Mouse (Mus musculus) erythroblast, embryonic 14.5 days (primary cell): ENCODE data around the gene Eif6. TPM values are rescaled to one million over a fixed set of nuclear protein-coding genes. Genes with fewer than 3 reads are reported as not detected.

Experiments
- H3K27me3 ChIP-seq: 2 replicates; pipeline ENCODE4 v1.6.1; 2012; ENCODE audit warnings: inconsistent platforms; ENCODE audit not compliant: control insufficient read depth
- H3K36me3 ChIP-seq: 2 replicates; pipeline ENCODE4 v1.6.1; 2012; ENCODE audit warnings: mild to moderate bottlenecking, inconsistent platforms; ENCODE audit not compliant: control insufficient read depth
- H3K4me1 ChIP-seq: 2 replicates; pipeline ENCODE4 v1.6.1; 2012; ENCODE audit warnings: inconsistent platforms; ENCODE audit not compliant: control insufficient read depth
- H3K4me3 ChIP-seq: replicated peaks from 2 replicates; pipeline ENCODE3; 2012; ENCODE audit warnings: moderate library complexity, mild to moderate bottlenecking, inconsistent platforms
- H3K9me3 ChIP-seq: 2 replicates; pipeline ENCODE4 v1.6.1; 2012; ENCODE audit warnings: low read length, inconsistent platforms, mixed read lengths; ENCODE audit not compliant: control insufficient read depth
- GATA1 ChIP-seq: IDR thresholded peaks from 2 replicates; pipeline ENCODE4 v1.6.1; 2012; ENCODE audit warnings: low read length, inconsistent platforms, mixed read lengths
- TAL1 ChIP-seq: IDR thresholded peaks from 3 replicates; pipeline ENCODE4 v1.6.1; 2012; ENCODE audit warnings: low read length, inconsistent platforms, mixed read lengths
- polyA plus RNA-seq: library from polyadenylated mRNA; stranded (reverse); fragments of >175 nt; gene quantifications from 2 replicates; pipeline ENCODE4 v1.2.3, GENCODE M21; 2012

Eif6 gene
- polyA plus RNA-seq, 1 experiment: 18.6 TPM

DNA sequence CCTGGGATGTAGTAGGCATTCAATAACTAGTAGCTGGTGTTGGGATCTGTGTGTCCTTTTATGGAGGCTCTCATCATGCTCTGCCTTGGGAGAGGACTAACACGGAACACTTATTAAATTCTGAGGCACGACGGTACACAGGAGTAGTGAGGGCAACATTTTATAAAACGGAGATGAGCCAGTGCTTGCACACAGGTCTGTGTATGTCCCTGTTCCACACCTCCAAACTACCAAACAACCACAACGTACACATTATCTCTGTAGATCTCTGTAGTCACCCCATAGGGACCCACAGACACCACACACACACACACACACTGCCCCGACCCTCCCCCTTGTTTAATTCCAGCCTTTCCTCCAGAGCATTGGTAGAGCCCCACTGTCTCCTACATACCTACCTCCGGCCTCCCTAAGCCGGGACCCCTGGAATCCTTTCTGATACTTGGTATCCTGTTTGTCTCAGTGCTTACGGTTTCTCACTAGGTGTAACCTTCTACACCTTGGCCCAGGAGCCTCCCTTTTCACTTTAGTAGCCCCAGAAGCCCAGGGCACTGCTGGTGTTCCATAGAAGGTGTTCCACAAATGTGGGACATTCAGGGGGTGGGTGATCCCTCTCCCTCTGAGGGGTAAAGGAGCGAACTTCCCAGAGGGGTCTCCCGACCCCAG is 52.3 kb downstream of the Eif6 start:
- Histone ChIP-seq H3K4me1 (peaks cover 2% of the 10 kb centered on the region), H3K4me3 (no peak overlapping the region), H3K27me3 (peaks cover 73% of the 10 kb centered on the region), H3K36me3 (no peaks in the 10 kb centered on the region), H3K9me3 (no peaks in the 10 kb centered on the region; the same call in 1 of the 2 replicates)
- TF ChIP-seq GATA1: no peak
- TF ChIP-seq TAL1: no peak

DNA sequence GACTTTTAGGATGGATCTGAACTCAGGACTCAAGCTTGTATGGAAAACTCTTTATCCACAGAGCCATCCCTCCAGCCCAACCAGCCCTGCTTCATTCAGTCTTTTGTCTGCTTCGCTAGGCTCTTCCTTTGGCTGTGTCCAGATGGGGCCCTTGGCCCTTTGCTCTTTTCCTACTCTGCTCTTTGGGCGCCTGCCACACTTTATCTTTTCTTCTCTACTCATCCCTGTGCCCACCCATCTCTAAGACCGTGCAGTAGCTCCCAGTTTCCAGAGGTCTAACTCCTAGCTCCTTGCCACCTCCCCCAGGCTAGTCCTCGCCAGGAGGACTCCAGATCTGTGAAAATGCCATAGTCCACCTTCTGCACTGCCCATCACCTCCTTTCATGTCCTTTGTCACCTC is 53.1 kb downstream of the Eif6 start:
- Histone ChIP-seq H3K27me3 (peaks cover 70% of the 10 kb centered on the region), H3K4me1 (peaks cover 2% of the 10 kb centered on the region)
- TF ChIP-seq GATA1: no peak

More for the DNA sequence above, 53.1 kb downstream of the Eif6 start:
- H3K9me3 ChIP-seq: no peaks in the 10 kb centered on the region; the same call in 1 of the 2 replicates
- H3K36me3 ChIP-seq: no peaks in the 10 kb centered on the region
- H3K4me3 ChIP-seq: no peak overlapping the region

Other genes with a start within 250 kb of the Eif6 start
- gene Gss, start 234.1 kb downstream of the Eif6 start, polyA plus RNA-seq: 6.8 and 8.6 TPM in 2 replicates
- 7.6 and 12.3 TPM in 2 replicates for gene Myh7b, start 215.7 kb downstream of the Eif6 start, polyA plus RNA-seq
- gene Trpc4ap, start 134.5 kb downstream of the Eif6 start, polyA plus RNA-seq: 9.2 and 11.1 TPM in 2 replicates
- gene Edem2, start 97.5 kb downstream of the Eif6 start, polyA plus RNA-seq: 2.2 and 2.8 TPM in 2 replicates
- gene Gm17581, start 91.1 kb downstream of the Eif6 start, polyA plus RNA-seq: not detected in 2 replicates
- gene Procr, start 75.8 kb downstream of the Eif6 start, polyA plus RNA-seq: 0.06 TPM in 1 of 2 replicates, not detected in the other
- 0.01 TPM in 1 of 2 replicates, not detected in the other for gene Mmp24, start 51.6 kb downstream of the Eif6 start, polyA plus RNA-seq
- 0.40 and 0.45 TPM in 2 replicates for gene BC029722, start 7.5 kb downstream of the Eif6 start, polyA plus RNA-seq
- not detected in 2 replicates for gene Fam83c, start 7.9 kb upstream of the Eif6 start, polyA plus RNA-seq
- gene Uqcc1, start 103.4 kb upstream of the Eif6 start, polyA plus RNA-seq: 0.09 and 0.47 TPM in 2 replicates
- not detected in 2 replicates for gene Gm15557, start 113.8 kb upstream of the Eif6 start, polyA plus RNA-seq
- gene Gdf5, start 118.4 kb upstream of the Eif6 start, polyA plus RNA-seq: 0.04 TPM in 1 of 2 replicates, not detected in the other
- gene Cep250, start 129.5 kb upstream of the Eif6 start, polyA plus RNA-seq: 3.7 and 3.8 TPM in 2 replicates
- 0.03 and 0.04 TPM in 2 replicates for gene 6430550D23Rik, start 181.1 kb upstream of the Eif6 start, polyA plus RNA-seq
- 7.3 and 7.5 TPM in 2 replicates for gene Ergic3, start 181.1 kb upstream of the Eif6 start, polyA plus RNA-seq
- gene Fer1l4, start 226.0 kb upstream of the Eif6 start, polyA plus RNA-seq: not detected in 2 replicates
- 0.08 and 0.09 TPM in 2 replicates for gene Spag4, start 238.2 kb upstream of the Eif6 start, polyA plus RNA-seq